Mouse (Mus musculus): ENCODE measurements around the gene Ctsa. TPM values are rescaled to one million over a fixed set of nuclear protein-coding genes. Genes with fewer than 3 reads are reported as not detected.
"Not testable (repeated sequence)": the region's sequence is repeated elsewhere in the genome, so short reads cannot be mapped to it uniquely, and the experiment has no call there.

The Ctsa gene
- total RNA-seq, 2 experiments from 2014 or later, result 50.2 to 58.1 TPM

DNA sequence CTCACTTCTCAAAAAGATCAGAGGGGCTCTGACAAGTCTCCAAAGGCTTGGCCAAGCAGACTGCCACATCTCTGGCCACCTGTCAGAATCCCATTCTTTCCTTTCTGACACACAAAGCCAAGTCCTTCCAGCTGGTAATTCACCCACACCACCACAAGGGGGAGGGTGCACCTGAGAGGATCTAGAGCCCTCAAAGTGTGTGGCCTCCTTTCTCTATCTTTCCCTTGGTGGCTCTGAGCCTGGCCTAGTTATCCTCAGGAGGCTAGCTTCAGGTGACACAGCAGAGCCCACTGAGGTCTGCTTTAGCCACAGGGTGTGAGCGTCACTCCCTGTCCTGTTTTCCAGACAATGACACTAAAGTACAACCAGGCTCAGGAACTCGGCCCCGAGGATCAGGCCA, 39.4 kb upstream of the Ctsa start:
- peak; percentile 75 for DNase-seq
- Histone ChIP-seq H3K4me3 (peak overlapping the region; percentile 30), H3K27ac (peak overlapping the region; percentile 76)
- peak; percentile 80 for TF ChIP-seq CTCF (IDR thresholded peaks at IDR 0.05)
- intact Hi-C loops (cut with DNase I), result no loop called here

DNA sequence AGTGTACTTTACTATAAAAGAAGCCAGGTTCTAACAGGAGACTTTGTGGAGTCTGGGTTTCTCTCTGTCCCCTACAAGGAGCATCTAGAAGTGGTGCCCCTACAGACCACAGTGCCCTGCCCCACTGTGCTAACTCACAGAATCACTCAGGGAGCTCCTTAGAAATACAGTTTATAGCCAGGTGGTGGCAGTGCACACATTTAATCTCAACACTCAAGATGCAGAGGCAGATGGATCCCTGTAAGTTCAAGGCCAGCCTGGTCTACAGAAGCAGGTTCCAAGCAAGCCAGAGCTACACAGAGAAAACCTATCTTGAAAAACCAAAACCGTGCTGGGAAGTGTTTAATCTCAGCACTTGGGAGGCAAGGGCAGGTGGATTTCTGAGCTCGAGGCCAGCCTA, 38.9 kb upstream of the Ctsa start:
- Histone ChIP-seq H3K27ac (peak overlapping the region; percentile 76), H3K4me3 (peak overlapping the region; percentile 30)
- intact Hi-C loops (cut with DNase I), result no loop called here
- TF ChIP-seq CTCF (IDR thresholded peaks at IDR 0.05), result peak; percentile 18; the same call in 1 of the 2 replicates
- DNase-seq, result peak; percentile 27

DNA sequence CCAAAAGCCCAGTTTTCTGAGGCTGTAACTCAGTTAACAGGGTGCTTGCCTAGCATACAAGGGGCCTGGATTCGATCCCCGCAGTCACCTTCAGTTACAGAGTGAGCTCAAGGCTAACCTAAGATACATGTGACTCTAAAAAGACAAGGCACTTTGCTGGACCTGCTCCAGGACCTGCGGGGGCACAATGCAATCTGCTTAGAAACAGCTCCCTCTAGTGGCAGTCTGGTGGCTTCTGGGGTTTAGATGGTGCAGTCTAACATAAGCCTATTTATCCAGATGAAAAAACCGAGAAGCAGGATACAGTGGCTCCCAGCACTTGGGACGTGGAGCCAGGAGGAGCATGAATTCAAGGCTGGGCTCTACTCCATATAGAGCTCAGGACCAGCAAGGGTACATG, 38.4 kb upstream of the Ctsa start:
- peak; percentile 96 for TF ChIP-seq CTCF (IDR thresholded peaks at IDR 0.05)
- DNase-seq, result peak; percentile 91
- intact Hi-C loops (cut with DNase I), result no loop called here
- peak overlapping the region; percentile 76 for H3K27ac ChIP-seq
- H3K4me3 ChIP-seq, result no peak overlapping the region

DNA sequence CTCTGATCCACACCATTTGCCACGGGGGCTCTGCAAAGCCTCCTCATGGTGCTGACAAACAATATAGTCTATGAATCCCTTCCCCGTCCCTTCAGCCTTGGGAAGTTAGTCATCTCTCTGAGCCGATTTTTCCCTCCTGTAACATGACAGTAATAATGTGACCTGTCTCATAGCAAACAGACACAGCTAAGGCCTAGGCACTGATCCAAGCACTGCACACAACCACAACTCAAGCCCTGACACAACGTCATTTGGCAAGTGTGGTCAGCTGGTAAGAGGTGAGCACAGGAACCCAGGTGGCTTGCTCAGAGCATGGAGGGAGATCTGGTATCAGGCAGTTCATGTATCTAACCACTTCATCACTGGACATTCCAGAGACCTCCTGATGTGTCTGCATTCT, 36.8 kb upstream of the Ctsa start:
- Histone ChIP-seq H3K27ac (no peak overlapping the region), H3K4me3 (no peak overlapping the region)
- intact Hi-C loops (cut with DNase I), result loop anchor here (5.0 kb wide), 1 partner anchor 44 kb away; no protein-coding TSS in a partner anchor
- TF ChIP-seq CTCF (IDR thresholded peaks at IDR 0.05), result no peak
- no peak for DNase-seq

DNA sequence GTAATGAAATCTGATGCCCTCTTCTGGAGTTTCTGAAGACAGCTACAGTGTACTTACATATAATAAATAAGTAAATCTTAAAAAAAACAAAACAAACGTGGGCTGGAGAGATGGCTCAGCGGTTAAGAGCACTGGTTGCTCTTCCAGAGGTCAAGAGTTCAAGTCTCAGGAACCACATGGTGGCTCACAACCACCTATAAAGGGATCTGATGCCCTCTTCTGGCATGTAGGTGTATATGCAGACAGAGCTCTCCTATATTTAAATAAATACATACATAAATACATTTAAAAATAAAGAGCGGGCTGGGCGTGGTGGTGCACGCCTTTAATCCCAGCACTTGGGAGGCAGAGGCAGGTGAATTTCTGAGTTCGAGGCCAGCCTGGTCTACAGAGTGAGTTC, 34.1 kb upstream of the Ctsa start:
- H3K4me3 ChIP-seq, DNase-seq, H3K27ac ChIP-seq: not testable (repeated sequence)
- intact Hi-C loops (cut with DNase I), result loop anchor here (2.0 to 5.0 kb wide), 2 partner anchors 46 to 120 kb away; no protein-coding TSS in a partner anchor
- peak; percentile 57 for TF ChIP-seq CTCF (IDR thresholded peaks at IDR 0.05)

DNA sequence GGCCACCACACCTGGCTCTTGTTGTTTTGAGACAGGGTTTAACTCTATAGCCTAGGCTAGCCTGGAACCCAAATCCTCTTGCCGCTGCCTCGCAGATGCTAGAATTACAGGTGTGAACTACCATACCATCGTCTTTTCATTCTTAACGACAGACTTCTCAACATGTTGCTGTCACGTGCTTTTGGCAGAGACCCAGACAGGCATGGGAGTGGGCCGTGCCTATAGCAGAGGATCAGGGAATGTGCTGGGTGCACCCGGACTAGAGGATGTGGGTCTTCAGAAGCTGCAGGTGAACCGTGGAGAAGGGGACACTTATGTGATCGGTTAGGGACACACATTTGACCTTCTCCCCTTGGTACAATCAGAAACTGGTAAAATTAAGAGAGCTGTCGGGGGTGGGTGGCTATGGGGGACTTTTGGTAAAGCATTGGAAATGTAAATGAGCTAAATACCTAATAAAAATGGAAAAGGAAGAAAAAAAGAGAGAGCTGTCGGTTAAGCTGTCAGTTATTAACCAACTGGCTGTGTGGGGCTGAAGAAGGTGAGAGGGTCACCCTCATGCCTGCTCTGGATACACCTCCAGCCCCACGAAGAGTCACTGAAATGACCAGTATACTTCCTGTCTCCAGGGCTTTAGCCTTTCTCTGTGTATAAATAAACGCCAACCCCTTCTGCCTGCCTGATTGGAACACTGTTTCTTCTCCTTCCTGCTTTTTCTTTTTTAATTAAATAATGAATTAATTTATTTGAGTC, 32.2 kb upstream of the Ctsa start:
- Histone ChIP-seq H3K4me3 (no peak overlapping the region), H3K27ac (no peak overlapping the region)
- TF ChIP-seq CTCF (IDR thresholded peaks at IDR 0.05), result no peak
- DNase-seq, result no peak
- intact Hi-C loops (cut with DNase I), result no loop called here

GRCm38 (mm10) chr2:164803201-164803920, 29.3 kb upstream of the Ctsa start:
- Histone ChIP-seq H3K27ac (peak overlapping the region; percentile 32; the same call in 1 of the 2 replicates), H3K4me3 (no peak overlapping the region)
- intact Hi-C loops (cut with DNase I), result no loop called here
- TF ChIP-seq CTCF (IDR thresholded peaks at IDR 0.05), result no peak
- no peak for DNase-seq

DNA sequence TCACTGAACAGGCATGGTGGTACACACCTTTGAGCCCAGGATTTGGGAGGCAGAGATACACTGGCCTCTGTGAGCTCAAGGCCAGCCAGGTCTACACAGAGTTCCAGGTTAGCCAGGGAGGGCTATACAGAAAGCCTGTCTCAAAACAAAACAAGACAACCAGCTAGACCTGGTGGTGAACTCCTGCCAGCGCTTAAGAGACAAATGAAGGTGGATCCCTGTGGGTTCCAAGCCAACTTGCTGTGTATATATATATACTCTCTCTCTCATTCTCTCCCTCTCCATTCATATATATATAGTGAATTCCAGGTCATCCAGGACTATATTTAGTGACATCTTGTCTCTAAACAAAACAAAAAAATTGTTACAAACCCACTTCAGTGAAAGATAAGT, 28.8 kb upstream of the Ctsa start:
- DNase-seq, result no peak
- intact Hi-C loops (cut with DNase I), result no loop called here
- Histone ChIP-seq H3K4me3 (peak overlapping the region; percentile 90), H3K27ac (peak overlapping the region; percentile 32; the same call in 1 of the 2 replicates)
- TF ChIP-seq CTCF (IDR thresholded peaks at IDR 0.05), result no peak

DNA sequence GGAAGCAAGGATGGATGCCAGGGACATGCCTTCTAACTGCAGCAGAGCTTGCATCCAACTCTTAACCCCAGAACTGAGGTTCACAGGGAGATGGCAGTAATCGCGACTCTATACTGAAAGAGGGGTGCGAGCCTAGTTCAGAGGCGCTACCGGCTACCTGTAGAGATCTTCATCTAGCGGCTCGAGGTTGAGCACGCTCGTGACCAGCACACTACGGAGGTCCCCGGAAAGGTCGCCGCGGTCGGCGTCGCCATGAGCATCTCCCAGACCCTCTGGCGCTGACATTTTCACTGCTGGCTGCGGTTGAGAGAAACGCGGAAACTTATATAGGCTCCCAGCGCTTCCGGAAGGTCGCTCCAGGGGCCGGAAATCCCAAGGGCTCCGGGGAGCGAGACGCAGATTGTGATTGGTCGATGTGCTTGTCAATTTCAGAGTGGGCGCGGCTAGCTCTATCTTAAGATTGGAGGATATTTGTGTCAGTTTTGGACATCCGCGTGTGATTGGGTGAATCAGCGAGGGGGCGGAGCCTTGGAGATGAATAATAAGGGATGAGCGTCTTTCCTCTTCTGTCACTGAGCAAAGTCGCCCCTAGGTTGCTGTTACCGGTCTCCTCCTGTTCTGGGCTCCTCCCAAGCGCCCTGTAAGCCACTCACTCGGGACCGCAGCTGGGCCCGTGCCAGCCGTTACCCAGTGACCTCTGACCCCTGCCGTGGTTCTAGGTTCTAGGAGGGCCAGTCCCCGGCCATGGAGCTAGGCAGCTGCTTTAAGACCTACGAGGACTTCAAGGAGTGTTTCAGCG, 27.9 kb upstream of the Ctsa start, which contains the start of the genes Acot8 and Zswim3:
Gene Acot8 (minus strand): TSS at position 350 of the 799 bp plus-strand sequence.
Gene Zswim3 (plus strand): TSS at position 566 of the 799 bp plus-strand sequence.
- no peak for TF ChIP-seq CTCF (IDR thresholded peaks at IDR 0.05)
- intact Hi-C loops (cut with DNase I), result no loop called here

GRCm38 (mm10) chr2:164805332-164805718, 27.3 kb upstream of the Ctsa start:
- Histone ChIP-seq H3K4me3 (peak overlapping the region; percentile 90), H3K27ac (peak overlapping the region; percentile 88)
- TF ChIP-seq CTCF (IDR thresholded peaks at IDR 0.05), result no peak
- intact Hi-C loops (cut with DNase I), result no loop called here
- DNase-seq, result no peak

More for the DNA sequence above, 27.9 kb upstream of the Ctsa start, which contains the start of the genes Acot8 and Zswim3:
- DNase-seq, result peak; percentile 95
- H3K4me3 ChIP-seq, result peak within 1 kb of the TSS; percentile 90
- H3K27ac ChIP-seq, result peak within 1 kb of the TSS; percentile 88

DNA sequence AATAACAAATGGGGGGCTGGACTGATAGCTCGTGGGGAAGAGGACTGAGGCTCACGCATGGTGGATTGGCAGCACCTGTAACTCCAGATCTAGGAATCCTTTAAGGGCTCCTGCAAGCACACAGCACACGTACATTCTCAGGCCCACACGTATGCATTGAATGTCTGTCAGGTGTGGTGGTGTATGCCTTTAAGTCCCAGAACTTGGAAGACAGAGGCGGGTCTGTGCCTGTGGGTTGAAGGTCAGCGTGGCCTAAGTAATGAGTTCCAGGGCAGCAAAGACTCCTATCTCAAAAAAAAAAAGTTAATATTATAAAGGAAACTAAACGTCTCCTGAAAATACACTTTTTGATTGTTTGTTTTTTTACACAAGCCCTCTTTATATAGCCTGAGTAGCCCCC, 26.1 kb upstream of the Ctsa start:
- H3K4me3 ChIP-seq, result no peak overlapping the region
- TF ChIP-seq CTCF (IDR thresholded peaks at IDR 0.05), result no peak
- no peak for DNase-seq
- no peak overlapping the region for H3K27ac ChIP-seq
- intact Hi-C loops (cut with DNase I), result loop anchor here (2.0 kb wide), 1 partner anchor 16 kb away; the partner anchor contains the start of gene Zswim1

DNA sequence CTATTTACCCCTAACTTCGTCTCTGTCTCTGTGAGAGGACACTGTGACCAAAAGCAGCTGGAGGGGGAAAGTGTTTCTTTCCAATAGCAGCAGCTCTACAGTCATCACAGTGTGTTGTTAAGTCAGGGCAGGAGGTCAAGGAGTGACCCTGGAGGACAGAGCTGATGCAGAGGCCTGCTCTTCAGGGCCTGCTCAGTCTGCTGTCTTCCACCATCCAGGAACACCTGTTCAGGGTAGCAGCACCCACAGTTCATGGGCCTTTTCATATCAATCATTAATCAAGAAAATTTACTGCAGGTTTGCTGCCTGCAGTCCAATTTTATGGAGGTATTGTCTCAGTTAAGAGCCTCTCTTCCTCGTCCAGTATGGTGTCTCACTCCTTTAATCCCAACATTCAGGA, 19.1 kb upstream of the Ctsa start:
- intact Hi-C loops (cut with DNase I), result no loop called here
- no peak for TF ChIP-seq CTCF (IDR thresholded peaks at IDR 0.05)
- Histone ChIP-seq H3K4me3 (no peak overlapping the region), H3K27ac (no peak overlapping the region)
- DNase-seq, result no peak
